Mouse (Mus musculus): Measurements from ENCODE around the gene Fgf8.

The Fgf8 gene

GRCm38 (mm10) chr19:45748206-45748605, 5.5 kb upstream of the Fgf8 start:
- no peak for DNase-seq

DNA sequence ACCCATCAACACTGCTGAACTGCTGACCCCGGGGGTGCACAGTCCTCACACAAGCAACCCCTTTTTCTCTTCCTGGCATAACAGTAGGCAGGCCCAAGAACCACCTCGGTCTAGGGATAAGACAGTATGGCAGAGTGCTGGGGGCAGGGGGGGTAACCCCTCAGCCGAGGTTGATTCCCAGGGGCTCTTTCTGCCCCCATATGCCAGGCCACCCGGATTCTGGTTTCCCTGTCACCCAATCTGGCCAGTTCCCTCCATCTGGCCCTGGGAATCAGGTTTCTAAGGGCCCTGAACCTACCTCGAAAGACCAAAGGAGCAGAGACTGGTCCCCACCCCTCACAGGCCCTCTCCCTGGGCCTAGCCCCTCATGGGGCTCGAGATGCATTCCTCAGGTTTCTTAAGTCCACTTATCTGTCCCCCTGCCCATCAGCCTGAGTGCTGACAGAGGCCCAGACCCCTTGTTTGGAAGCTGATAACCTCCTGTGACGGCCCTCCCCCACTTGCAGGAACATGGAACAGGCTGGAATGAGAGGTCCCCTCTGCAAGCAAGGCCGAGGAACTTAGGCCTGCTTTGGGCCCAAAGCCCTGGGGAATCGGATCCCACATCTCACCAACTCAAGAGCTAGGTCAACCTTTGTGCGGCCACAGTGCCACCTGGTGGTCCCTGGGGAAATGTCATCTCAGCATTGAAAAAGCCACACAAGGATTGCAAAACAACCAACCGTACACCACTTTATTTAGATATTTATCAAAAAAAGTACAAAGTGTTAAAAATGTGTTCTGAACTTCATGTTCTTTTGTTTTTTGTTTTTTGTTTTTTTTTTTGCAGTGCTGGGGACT, 4.5 kb upstream of the Fgf8 start:
- DNase-seq, result peak; percentile 92

GRCm38 (mm10) chr19:45746153-45747020, 3.7 kb upstream of the Fgf8 start:
- DNase-seq, result peak; percentile 85

GRCm38 (mm10) chr19:45745344-45746152, 2.8 kb upstream of the Fgf8 start:
- no peak for DNase-seq

GRCm38 (mm10) chr19:45743619-45744018, 904 bp upstream of the Fgf8 start:
- no peak for DNase-seq

- DNase-seq, result no peak
Measured at GRCm38 (mm10) chr19:45742984-45743575, 365 bp upstream of the Fgf8 start.

DNA sequence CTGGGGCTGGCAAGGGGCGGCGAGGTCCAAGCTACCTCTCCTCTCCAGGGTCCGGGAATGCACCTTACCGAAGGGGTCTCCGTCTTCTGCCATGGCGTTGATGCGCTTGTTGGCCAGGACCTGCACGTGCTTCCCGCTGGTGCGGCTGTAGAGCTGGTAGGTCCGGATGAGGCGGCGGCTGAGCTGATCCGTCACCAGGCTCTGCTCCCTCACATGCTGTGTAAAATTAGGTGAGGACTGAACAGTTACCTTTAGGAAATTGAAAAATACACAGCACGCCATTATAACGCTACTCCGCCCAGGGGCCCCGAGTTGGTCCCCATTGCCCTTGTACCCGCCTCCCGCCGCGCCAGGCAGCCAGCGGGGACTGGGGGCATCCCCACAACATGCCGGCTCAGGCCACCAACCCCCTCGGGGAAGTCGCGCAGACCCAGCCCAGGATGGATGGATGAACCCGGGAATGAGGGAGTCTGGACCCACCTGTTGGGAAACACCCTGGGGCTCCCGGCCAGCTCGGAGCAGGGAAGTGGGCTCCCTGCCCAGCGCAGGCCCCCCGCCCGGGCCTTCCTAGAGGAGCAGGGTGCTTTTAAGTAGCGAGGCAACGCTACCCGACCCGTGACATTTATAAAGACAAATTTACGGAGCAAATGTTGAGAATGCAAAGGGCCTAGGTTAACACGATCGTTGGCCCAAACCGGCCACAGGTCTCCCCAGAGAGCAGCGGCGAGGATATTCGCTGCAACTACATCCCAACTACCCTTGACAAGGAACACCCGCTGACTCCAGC, 1.1 kb downstream of the Fgf8 start:
- no peak for DNase-seq

- DNase-seq, result no peak
Measured at GRCm38 (mm10) chr19:45740817-45741216, 1.9 kb downstream of the Fgf8 start.

- DNase-seq, result no peak
Measured at GRCm38 (mm10) chr19:45740233-45740632, 2.5 kb downstream of the Fgf8 start.

GRCm38 (mm10) chr19:45738521-45738920, 4.2 kb downstream of the Fgf8 start:
- DNase-seq, result no peak

- DNase-seq, result no peak
Measured at GRCm38 (mm10) chr19:45737846-45738484, 4.8 kb downstream of the Fgf8 start.

- DNase-seq, result no peak
Measured at GRCm38 (mm10) chr19:45737208-45737845, 5.4 kb downstream of the Fgf8 start.

DNA sequence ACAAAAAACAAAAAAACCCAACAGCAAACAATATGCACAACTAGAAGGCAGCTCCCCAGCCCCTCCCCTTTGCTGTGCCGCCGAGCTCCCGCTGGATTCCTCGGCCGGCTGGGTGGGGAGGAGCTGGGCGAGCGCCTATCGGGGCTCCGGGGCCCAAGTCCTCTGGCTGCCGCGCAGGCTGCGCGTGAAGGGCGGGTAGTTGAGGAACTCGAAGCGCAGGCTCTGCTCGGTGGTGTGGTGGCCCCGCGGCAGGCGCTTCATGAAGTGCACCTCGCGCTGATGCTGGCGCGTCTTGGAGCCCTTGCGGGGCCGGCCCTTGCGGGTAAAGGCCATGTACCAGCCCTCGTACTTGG, 5.9 kb downstream of the Fgf8 start:
- DNase-seq, result no peak

- no peak for DNase-seq
Measured at GRCm38 (mm10) chr19:45736241-45736640, 6.5 kb downstream of the Fgf8 start.

GRCm38 (mm10) chr19:45734762-45735161, 8.0 kb downstream of the Fgf8 start:
- peak; percentile 33 for DNase-seq

DNA sequence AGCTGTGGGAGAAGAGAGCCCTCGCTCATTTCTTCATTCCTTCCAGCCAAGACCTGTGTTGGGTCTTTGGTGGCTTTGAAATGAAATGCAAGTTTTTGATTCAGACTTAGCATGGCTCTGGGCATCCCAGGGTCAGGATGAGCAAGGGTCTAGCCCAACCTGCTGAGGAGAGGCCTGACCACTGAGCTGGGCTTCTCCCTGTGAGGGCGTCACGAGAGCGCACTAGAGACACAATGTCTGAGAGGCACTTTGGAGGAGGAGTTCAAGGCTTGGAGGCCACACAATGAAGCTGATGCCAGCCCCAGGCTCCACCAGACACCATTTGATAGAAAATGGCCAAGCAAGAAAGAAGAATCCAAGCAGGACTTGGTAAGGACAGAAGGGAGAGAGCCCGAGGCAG, 8.5 kb downstream of the Fgf8 start:
- DNase-seq, result no peak

DNA sequence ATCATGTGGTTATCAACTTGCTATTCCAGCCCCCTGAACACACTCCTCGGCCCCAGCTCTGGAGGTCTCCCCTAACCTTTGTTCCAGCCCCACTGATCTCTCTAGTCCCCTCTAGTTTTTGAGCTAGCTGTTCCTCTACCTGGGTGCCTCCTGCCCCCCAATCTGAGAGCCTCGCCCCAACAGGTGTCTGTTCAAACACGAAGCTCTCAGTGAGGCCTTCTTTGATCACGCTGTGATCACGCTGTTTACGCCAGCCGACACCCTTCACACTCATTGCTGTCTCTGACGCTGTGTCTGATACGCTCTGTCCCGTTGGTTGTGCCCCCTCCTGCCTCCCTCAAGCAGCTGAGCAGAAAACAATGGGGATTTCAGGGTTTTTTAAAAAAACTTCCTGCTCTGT, 9.2 kb downstream of the Fgf8 start:
- DNase-seq, result no peak

DNA sequence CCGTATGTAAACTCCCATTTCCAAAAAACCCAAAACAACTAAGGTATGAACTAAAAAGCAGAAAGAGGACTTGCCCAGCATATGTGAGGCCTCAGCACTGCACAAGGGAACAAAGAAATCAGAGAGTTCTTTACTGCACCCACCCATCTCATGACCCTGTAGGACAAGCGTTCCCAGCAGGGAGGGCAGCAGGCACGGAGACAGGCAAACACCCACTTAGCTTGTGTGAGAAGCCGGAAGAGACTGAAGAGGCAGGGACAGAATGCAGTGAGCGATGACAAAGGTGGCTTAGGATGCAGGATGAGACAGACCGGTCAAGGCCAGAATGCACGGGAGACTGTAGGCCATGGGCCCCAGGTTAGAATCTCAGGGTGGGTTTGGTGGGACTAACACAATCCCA, 11.1 kb downstream of the Fgf8 start:
- DNase-seq, result no peak

- no peak for DNase-seq
Measured at GRCm38 (mm10) chr19:45730042-45730441, 12.7 kb downstream of the Fgf8 start.

GRCm38 (mm10) chr19:45727231-45727630, 15.5 kb downstream of the Fgf8 start:
- DNase-seq, result no peak

Data from kidney, adult 9 months (tissue).